Mouse (Mus musculus) embryonic stem cell, embryonic (primary cell): Measurements from ENCODE around the gene Atox1.

Source experiments
- CTCF ChIA-PET, 4 experiments: fragments of 300-600 bp in 2 of 4; fragments of 350-600 bp in 2 of 4; sonication (Branson Sonifier 250); formaldehyde crosslinking; loops; one replicate each; lab custom pipeline; 2022; ENCODE audit warnings: inconsistent platforms in 2 of 4; lab: Charles Lee
- POLR2A ChIA-PET, 4 experiments: fragments of 300-600 bp in 2 of 4; fragments of 350-600 bp in 2 of 4; sonication (Branson Sonifier 250); formaldehyde crosslinking; loops; one replicate each; lab custom pipeline; 2022; ENCODE audit warnings: antibody characterized with exemption in 4 of 4, inconsistent platforms in 1 of 4; lab: Charles Lee

Gene Atox1

GRCm38 (mm10) chr11:55464707-55465106 is 3.7 kb upstream of the Atox1 start:
- POLR2A ChIA-PET, result interaction anchor here in 3 of 4 experiments (0.5 to 13.8 kb wide), 4 partner anchors 9 to 482 kb away, joined by 3 to 501 read pairs (median 4); partner anchors contain the start of gene Gm2a (in 1 of the 3)
- CTCF ChIA-PET, result no interaction called here

- POLR2A ChIA-PET, result interaction anchor here (0.5 to 6.5 kb wide), 32 partner anchors 7 to 1025 kb away, joined by 3 to 312 read pairs (median 10); partner anchors contain the start of genes G3bp1 (in 4 of the 4), Gm2a (in 1 of the 4) and Slc36a1 (in 1 of the 4)
- CTCF ChIA-PET, result interaction anchor here in 2 of 4 experiments (1.2 to 3.8 kb wide), 4 partner anchors 56 to 75 kb away, joined by 3 to 19 read pairs (median 10); no protein-coding TSS in a partner anchor
Observed at GRCm38 (mm10) chr11:55462149-55462548, 1.1 kb upstream of the Atox1 start.

GRCm38 (mm10) chr11:55460559-55461018 is 450 bp downstream of the Atox1 start:
- POLR2A ChIA-PET, result interaction anchor here (0.6 to 6.5 kb wide), 81 partner anchors 9 to 600 kb away, joined by 3 to 312 read pairs (median 5); partner anchors contain the start of genes G3bp1 (in 4 of the 4), Gm2a (in 2 of the 4), Lyrm7 (in 1 of the 4) and Slc36a1 (in 1 of the 4)
- CTCF ChIA-PET, result interaction anchor here (0.6 to 3.8 kb wide), 22 partner anchors 8 to 663 kb away, joined by 3 to 19 read pairs (median 5); partner anchors contain the start of genes G3bp1 (in 1 of the 4) and Slc36a1 (in 1 of the 4)

- CTCF ChIA-PET, result interaction anchor here (0.6 to 3.8 kb wide), 19 partner anchors 9 to 662 kb away, joined by 3 to 19 read pairs (median 6); partner anchors contain the start of gene G3bp1 (in 1 of the 4)
Observed at GRCm38 (mm10) chr11:55459850-55460558, 1.0 kb downstream of the Atox1 start.

GRCm38 (mm10) chr11:55458501-55458900 is 2.5 kb downstream of the Atox1 start:
- ChIA-PET POLR2A (interaction anchor here in 3 of 4 experiments (0.5 to 6.5 kb wide), 9 partner anchors 11 to 71 kb away, joined by 3 to 312 read pairs (median 5); partner anchors contain the start of gene G3bp1 (in 3 of the 3)), CTCF (interaction anchor here in 2 of 4 experiments (1.0 kb wide), 2 partner anchors 69 to 85 kb away, joined by 3 to 4 read pairs; no protein-coding TSS in a partner anchor)

More at GRCm38 (mm10) chr11:55459850-55460558, 1.0 kb downstream of the Atox1 start:
- POLR2A ChIA-PET, result interaction anchor here (0.6 to 6.5 kb wide), 57 partner anchors 8 to 1015 kb away, joined by 3 to 312 read pairs (median 6); partner anchors contain the start of genes G3bp1 (in 4 of the 4) and Gm2a (in 2 of the 4)

GRCm38 (mm10) chr11:55455166-55455565 is 5.9 kb downstream of the Atox1 start:
- ChIA-PET POLR2A (interaction anchor here in 3 of 4 experiments (0.8 to 8.7 kb wide), 16 partner anchors 8 to 68 kb away, joined by 3 to 73 read pairs (median 5); partner anchors contain the start of genes G3bp1 (in 3 of the 3) and Sparc (in 1 of the 3)), CTCF (interaction anchor here in 3 of 4 experiments (0.7 to 3.2 kb wide), 11 partner anchors 10 to 251 kb away, joined by 3 to 13 read pairs (median 3); no protein-coding TSS in a partner anchor)

- CTCF ChIA-PET, result interaction anchor here in 2 of 4 experiments (1.1 to 3.2 kb wide), 9 partner anchors 9 to 295 kb away, joined by 3 to 13 read pairs (median 4); partner anchors contain the start of gene G3bp1 (in 1 of the 2)
- POLR2A ChIA-PET, result interaction anchor here in 3 of 4 experiments (0.9 to 8.7 kb wide), 19 partner anchors 7 to 67 kb away, joined by 3 to 73 read pairs (median 6); partner anchors contain the start of genes G3bp1 (in 3 of the 3), Atox1 (in 1 of the 3) and Sparc (in 1 of the 3)
Observed at GRCm38 (mm10) chr11:55453640-55454039, 7.4 kb downstream of the Atox1 start.

- ChIA-PET POLR2A (interaction anchor here in 3 of 4 experiments (0.8 to 8.7 kb wide), 12 partner anchors 9 to 63 kb away, joined by 3 to 73 read pairs (median 8); partner anchors contain the start of genes Atox1 (in 2 of the 3), G3bp1 (in 2 of the 3) and Sparc (in 1 of the 3)), CTCF (interaction anchor here (0.8 to 1.9 kb wide), 7 partner anchors 10 to 288 kb away, joined by 3 to 7 read pairs (median 4); partner anchors contain the start of gene Atox1 (in 1 of the 4))
Observed at GRCm38 (mm10) chr11:55450311-55450710, 10.7 kb downstream of the Atox1 start.

GRCm38 (mm10) chr11:55449531-55449930 is 11.5 kb downstream of the Atox1 start:
- ChIA-PET CTCF (interaction anchor here (0.8 to 6.3 kb wide), 7 partner anchors 60 to 287 kb away, joined by 3 to 215 read pairs (median 5); no protein-coding TSS in a partner anchor), POLR2A (interaction anchor here in 2 of 4 experiments (0.8 to 8.7 kb wide), 6 partner anchors 10 to 62 kb away, joined by 3 to 73 read pairs (median 4); partner anchors contain the start of genes Atox1 (in 1 of the 2) and G3bp1 (in 1 of the 2))

- ChIA-PET CTCF (interaction anchor here (0.6 to 6.3 kb wide), 30 partner anchors 9 to 289 kb away, joined by 3 to 215 read pairs (median 8); partner anchors contain the start of genes Atox1 (in 3 of the 4), G3bp1 (in 1 of the 4) and Slc36a1 (in 1 of the 4)), POLR2A (interaction anchor here (0.5 to 5.4 kb wide), 27 partner anchors 8 to 351 kb away, joined by 3 to 73 read pairs (median 5); partner anchors contain the start of genes G3bp1 (in 3 of the 4), Atox1 (in 2 of the 4), Gm2a (in 1 of the 4) and Slc36a1 (in 1 of the 4))
Observed at GRCm38 (mm10) chr11:55446579-55446978, 14.5 kb downstream of the Atox1 start.

- ChIA-PET CTCF (interaction anchor here (0.6 to 6.3 kb wide), 63 partner anchors 8 to 547 kb away, joined by 3 to 215 read pairs (median 5); partner anchors contain the start of genes Atox1 (in 3 of the 4), Slc36a1 (in 2 of the 4) and Gm2a (in 1 of the 4)), POLR2A (interaction anchor here (0.7 to 5.4 kb wide), 36 partner anchors 9 to 347 kb away, joined by 3 to 73 read pairs (median 4); partner anchors contain the start of genes G3bp1 (in 3 of the 4), Atox1 (in 1 of the 4) and Gm2a (in 1 of the 4))
Observed at GRCm38 (mm10) chr11:55444772-55445171, 16.3 kb downstream of the Atox1 start.

- POLR2A ChIA-PET, result interaction anchor here (0.6 to 24.7 kb wide), 19 partner anchors 9 to 342 kb away, joined by 3 to 542 read pairs (median 5); partner anchors contain the start of genes Atox1 (in 2 of the 4), G3bp1 (in 2 of the 4), Sparc (in 2 of the 4) and Gm2a (in 1 of the 4)
- CTCF ChIA-PET, result interaction anchor here in 3 of 4 experiments (0.7 to 3.8 kb wide), 5 partner anchors 35 to 236 kb away, joined by 3 to 12 read pairs (median 4); no protein-coding TSS in a partner anchor
Observed at GRCm38 (mm10) chr11:55439718-55440117, 21.3 kb downstream of the Atox1 start.

GRCm38 (mm10) chr11:55438031-55438430 is 23.0 kb downstream of the Atox1 start:
- CTCF ChIA-PET, result interaction anchor here in 3 of 4 experiments (0.5 to 1.2 kb wide), 6 partner anchors 9 to 64 kb away, joined by 3 to 12 read pairs (median 4); no protein-coding TSS in a partner anchor
- POLR2A ChIA-PET, result interaction anchor here in 3 of 4 experiments (0.6 to 24.7 kb wide), 16 partner anchors 8 to 340 kb away, joined by 3 to 542 read pairs (median 6); partner anchors contain the start of genes Atox1 (in 2 of the 3), G3bp1 (in 2 of the 3), Sparc (in 2 of the 3) and Gm2a (in 1 of the 3)

GRCm38 (mm10) chr11:55436089-55436488 is 24.9 kb downstream of the Atox1 start:
- ChIA-PET CTCF (interaction anchor here in 2 of 4 experiments (0.7 to 1.8 kb wide), 2 partner anchors 9 to 10 kb away, joined by 3 to 5 read pairs; no protein-coding TSS in a partner anchor), POLR2A (interaction anchor here in 3 of 4 experiments (0.5 to 24.7 kb wide), 7 partner anchors 9 to 113 kb away, joined by 3 to 542 read pairs (median 4); partner anchors contain the start of genes Sparc (in 2 of the 3) and G3bp1 (in 1 of the 3))

GRCm38 (mm10) chr11:55432981-55433380 is 28.1 kb downstream of the Atox1 start:
- CTCF ChIA-PET, result interaction anchor here in 3 of 4 experiments (0.6 to 1.6 kb wide), 5 partner anchors 12 to 355 kb away, joined by 3 to 7 read pairs (median 4); partner anchors contain the start of gene Ccdc69 (in 1 of the 3)

More at GRCm38 (mm10) chr11:55432981-55433380, 28.1 kb downstream of the Atox1 start:
- POLR2A ChIA-PET, result interaction anchor here (0.6 to 24.7 kb wide), 19 partner anchors 8 to 1718 kb away, joined by 3 to 542 read pairs (median 3); partner anchors contain the start of genes G3bp1 (in 3 of the 4), Sparc (in 2 of the 4) and Atox1 (in 1 of the 4)
